Mouse (Mus musculus) Patski (cell line): Measurements from ENCODE around the gene Helz. TPM values are rescaled to one million over a fixed set of nuclear protein-coding genes. Genes with fewer than 3 reads are reported as not detected.

ENCODE experiments used
- ATAC-seq: fragments of 100-300 bp; one replicate; pipeline ENCODE4 v1.8.0; 2021
- CTCF ChIA-PET: fragments of 350-600 bp; sonication (Branson Sonifier 250); formaldehyde crosslinking; loops from one replicate; lab custom pipeline; 2022; ENCODE audit warnings: inconsistent platforms; lab: Charles Lee
- POLR2A ChIA-PET: fragments of 350-600 bp; sonication (Branson Sonifier 250); formaldehyde crosslinking; loops from one replicate; lab custom pipeline; 2022; ENCODE audit warnings: antibody characterized with exemption, inconsistent platforms; lab: Charles Lee
- DNase-seq: peaks from one replicate; pipeline ENCODE4 v3.0.0-alpha.2; 2011; ENCODE audit warnings: low read depth, low spot score
- H3K27me3 ChIP-seq: fragments of 371-371 bp; one replicate; pipeline ENCODE4 v1.5.1; 2021
- CTCF ChIP-seq: fragments of 100-300 bp; IDR thresholded peaks from one replicate; pipeline ENCODE4 v1.5.1; 2021
- in situ Hi-C: fragments of 300-500 bp; cut with MboI; formaldehyde crosslinking; loops from 3 replicates; pipeline ENCODE4 v1.11.1; 2018; ENCODE audit warnings: low pct_unique_long_range_greater_than_20kb, mixed read lengths
- polyA plus RNA-seq: library from polyadenylated mRNA; unstranded; gene quantifications from one replicate; pipeline ENCODE4 v1.2.3, GENCODE M21; 2021

The Helz gene
- polyA plus RNA-seq, 1 experiment from 2014 or later = 19.6 TPM

GRCm38 (mm10) chr11:107638137-107638536 lies 90.4 kb downstream of the Helz start:
- in situ Hi-C loops = loop anchor here (25.0 kb wide), 1 partner anchor 774 kb away; no protein-coding TSS in a partner anchor
- CTCF ChIA-PET = no interaction called here
- DNase-seq (no peak), ATAC-seq (no peak)
- TF ChIP-seq CTCF = no peak
- POLR2A ChIA-PET = no interaction called here
- H3K27me3 ChIP-seq = no peaks in the 10 kb centered on the region

GRCm38 (mm10) chr11:107639657-107640056 lies 91.9 kb downstream of the Helz start:
- ATAC-seq = no peak
- CTCF ChIA-PET = no interaction called here
- H3K27me3 ChIP-seq = no peaks in the 10 kb centered on the region
- DNase-seq = no peak
- TF ChIP-seq CTCF = no peak
- POLR2A ChIA-PET = interaction anchor here (0.6 kb wide), 1 partner anchor 357 kb away, joined by 3 read pairs; no protein-coding TSS in a partner anchor
- in situ Hi-C loops = loop anchor here (10.0 to 25.0 kb wide), 2 partner anchors 345 to 773 kb away; no protein-coding TSS in a partner anchor

- H3K27me3 ChIP-seq = no peaks in the 10 kb centered on the region
- TF ChIP-seq CTCF = no peak
- no peak for ATAC-seq
- POLR2A ChIA-PET = no interaction called here
- in situ Hi-C loops = loop anchor here (10.0 to 25.0 kb wide), 2 partner anchors 340 to 768 kb away; no protein-coding TSS in a partner anchor
- CTCF ChIA-PET = no interaction called here
- DNase-seq = no peak
Observed at GRCm38 (mm10) chr11:107644461-107644860, 96.7 kb downstream of the Helz start.

GRCm38 (mm10) chr11:107647330-107647729 lies 99.6 kb downstream of the Helz start:
- in situ Hi-C loops = loop anchor here (10.0 to 25.0 kb wide), 2 partner anchors 337 to 765 kb away; no protein-coding TSS in a partner anchor
- no peak for DNase-seq
- ChIA-PET CTCF (no interaction called here), POLR2A (interaction anchor here (0.6 kb wide), 1 partner anchor 16 kb away, joined by 3 read pairs; no protein-coding TSS in a partner anchor)
- no peaks in the 10 kb centered on the region for H3K27me3 ChIP-seq
- TF ChIP-seq CTCF = no peak
- no peak for ATAC-seq

- ATAC-seq = no peak
Observed at GRCm38 (mm10) chr11:107648668-107649067, 100.9 kb downstream of the Helz start.

GRCm38 (mm10) chr11:107649458-107649857 lies 101.7 kb downstream of the Helz start:
- ATAC-seq = no peak
- in situ Hi-C loops = loop anchor here (10.0 to 25.0 kb wide), 2 partner anchors 335 to 763 kb away; no protein-coding TSS in a partner anchor
- no peak for DNase-seq
- TF ChIP-seq CTCF = no peak
- CTCF ChIA-PET = no interaction called here
- H3K27me3 ChIP-seq = no peaks in the 10 kb centered on the region
- POLR2A ChIA-PET = no interaction called here

More at GRCm38 (mm10) chr11:107648668-107649067, 100.9 kb downstream of the Helz start:
- DNase-seq = no peak
- in situ Hi-C loops = loop anchor here (10.0 to 25.0 kb wide), 2 partner anchors 336 to 764 kb away; no protein-coding TSS in a partner anchor
- POLR2A ChIA-PET = no interaction called here
- H3K27me3 ChIP-seq = no peaks in the 10 kb centered on the region
- CTCF ChIA-PET = no interaction called here
- TF ChIP-seq CTCF = no peak

- CTCF ChIA-PET = no interaction called here
- DNase-seq = no peak
- TF ChIP-seq CTCF = no peak
- H3K27me3 ChIP-seq = no peaks in the 10 kb centered on the region
- POLR2A ChIA-PET = interaction anchor here (0.8 kb wide), 2 partner anchors 16 to 39 kb away, joined by 3 to 6 read pairs; no protein-coding TSS in a partner anchor
- ATAC-seq = no peak
- in situ Hi-C loops = no loop called here
Observed at GRCm38 (mm10) chr11:107650422-107651051, 102.8 kb downstream of the Helz start.

GRCm38 (mm10) chr11:107651391-107651790 lies 103.7 kb downstream of the Helz start:
- DNase-seq (no peak), ATAC-seq (no peak)
- in situ Hi-C loops = no loop called here
- TF ChIP-seq CTCF = no peak
- ChIA-PET CTCF (no interaction called here), POLR2A (no interaction called here)
- H3K27me3 ChIP-seq = no peaks in the 10 kb centered on the region

- no peak for TF ChIP-seq CTCF
- H3K27me3 ChIP-seq = no peaks in the 10 kb centered on the region
- POLR2A ChIA-PET = interaction anchor here (0.5 kb wide), 1 partner anchor 127 kb away, joined by 3 read pairs; no protein-coding TSS in a partner anchor
- CTCF ChIA-PET = no interaction called here
- ATAC-seq (no peak), DNase-seq (no peak)
- in situ Hi-C loops = no loop called here
Observed at GRCm38 (mm10) chr11:107652137-107652536, 104.4 kb downstream of the Helz start.

- POLR2A ChIA-PET = no interaction called here
- ATAC-seq = no peak
Observed at GRCm38 (mm10) chr11:107655538-107655937, 107.8 kb downstream of the Helz start.

GRCm38 (mm10) chr11:107657117-107657516 lies 109.4 kb downstream of the Helz start:
- ChIA-PET POLR2A (no interaction called here), CTCF (interaction anchor here (1.6 kb wide), 1 partner anchor 28 kb away, joined by 5 read pairs; no protein-coding TSS in a partner anchor)
- no peak for TF ChIP-seq CTCF
- no peak for ATAC-seq
- in situ Hi-C loops = no loop called here
- H3K27me3 ChIP-seq = no peaks in the 10 kb centered on the region
- DNase-seq = no peak

More at GRCm38 (mm10) chr11:107655538-107655937, 107.8 kb downstream of the Helz start:
- H3K27me3 ChIP-seq = no peaks in the 10 kb centered on the region
- in situ Hi-C loops = no loop called here
- CTCF ChIA-PET = no interaction called here
- DNase-seq = no peak
- TF ChIP-seq CTCF = no peak
